Mouse (Mus musculus): ENCODE results near the gene Higd2a. TPM values are rescaled to one million over a fixed set of nuclear protein-coding genes. Genes with fewer than 3 reads are reported as not detected.

The Higd2a gene
- 100 to 1,000 TPM; 202 to 205 TPM for total RNA-seq (2021)

DNA sequence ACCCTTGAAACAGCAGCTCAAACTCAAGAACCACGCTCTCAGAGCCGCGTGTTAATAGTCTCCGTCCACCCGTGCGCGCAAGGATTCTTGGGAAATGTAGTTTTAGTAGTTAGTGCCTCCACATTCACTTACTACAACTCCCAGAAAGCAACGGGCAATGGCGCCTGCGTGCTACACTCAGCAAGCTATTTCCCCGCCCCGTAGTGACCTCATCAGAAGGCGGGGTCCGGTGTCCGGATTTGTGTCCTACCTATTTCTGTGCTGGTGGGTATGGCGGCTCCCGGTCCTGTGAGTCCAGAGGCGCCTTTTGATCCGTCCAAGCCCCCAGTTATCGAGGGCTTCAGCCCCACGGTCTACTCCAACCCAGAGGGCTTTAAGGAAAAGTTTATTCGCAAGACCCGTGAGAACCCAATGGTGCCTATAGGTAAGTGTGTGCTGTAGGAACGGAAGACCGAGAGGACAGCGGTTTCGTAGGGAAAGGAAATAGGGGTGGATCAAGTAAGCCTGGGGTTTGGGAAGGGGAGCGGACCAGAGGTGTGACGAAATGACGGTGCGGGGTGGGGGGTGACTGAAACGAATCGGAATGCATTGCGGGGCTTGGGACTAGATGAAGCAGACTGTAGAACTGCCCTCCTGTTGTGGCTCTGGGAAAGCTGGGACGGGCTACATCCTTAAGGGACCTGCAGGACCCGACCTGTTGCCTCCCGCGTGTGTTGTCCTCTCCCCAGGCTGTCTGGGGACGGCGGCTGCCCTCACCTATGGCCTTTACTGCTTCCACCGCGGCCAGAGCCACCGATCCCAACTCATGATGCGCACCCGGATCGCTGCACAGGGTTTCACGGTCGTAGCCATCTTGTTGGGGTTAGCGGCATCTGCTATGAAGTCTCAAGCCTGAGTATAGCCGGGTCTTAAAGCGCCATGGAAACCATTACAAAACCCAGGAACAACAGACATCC, at the start of gene Higd2a, which contains the start of gene Nop16:
TSS of gene Higd2a (plus strand) at position 212 of the 956 bp plus-strand sequence.
TSS of gene Nop16 (minus strand) at position 95 of the 956 bp plus-strand sequence.
- peak; percentile 94 for DNase-seq (ENCODE audit: low spot score)
- intact Hi-C loops (cut with DNase I), result loop anchor here (2.0 kb wide), 3 partner anchors 17 to 31 kb away; partner anchors contain the start of genes 4833439L19Rik and Faf2

GRCm38 (mm10) chr13:54548036-54548435, 42.0 kb upstream of the Higd2a start:
- DNase-seq (ENCODE audit: low spot score), result no peak
- intact Hi-C loops (cut with DNase I), result no loop called here

DNA sequence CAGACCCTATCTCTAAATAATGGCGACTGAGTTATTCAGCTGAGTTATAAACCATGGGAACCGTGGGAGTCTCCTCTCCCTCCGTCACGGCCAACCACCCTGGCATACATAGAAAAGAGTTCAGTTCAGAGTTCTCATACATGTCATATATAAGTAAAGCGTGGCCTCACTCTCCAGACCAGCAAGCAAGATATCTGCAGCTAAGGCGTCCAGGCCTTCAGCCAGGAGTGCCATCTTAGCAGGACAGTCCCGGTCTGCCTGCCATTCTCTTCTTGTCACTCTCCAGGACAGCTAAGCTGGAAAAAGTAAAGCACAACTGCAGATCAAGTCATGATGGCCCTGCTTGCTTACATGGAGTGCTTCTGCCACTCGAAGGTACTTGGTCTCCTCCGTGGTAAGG, 33.8 kb upstream of the Higd2a start:
- intact Hi-C loops (cut with DNase I), result no loop called here
- DNase-seq (ENCODE audit: low spot score), result no peak

DNA sequence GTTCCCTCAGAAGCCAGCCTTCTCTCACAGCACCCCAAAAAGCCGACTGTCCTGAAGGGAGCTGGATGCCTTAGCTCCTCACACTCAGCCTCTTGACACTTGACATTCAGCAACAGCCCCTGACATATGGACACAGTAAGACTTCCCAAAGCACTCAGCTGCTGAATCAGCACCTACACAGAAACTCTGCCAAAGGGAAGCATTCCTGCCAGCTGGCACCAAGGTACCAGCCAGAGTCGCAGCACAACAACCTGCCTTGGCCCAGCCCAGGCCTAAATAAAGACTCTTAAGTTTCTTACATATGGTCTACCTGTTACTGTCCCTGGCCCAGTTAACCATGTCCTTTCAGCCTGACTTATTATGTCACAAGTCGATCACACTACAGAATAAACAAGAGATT, 33.2 kb upstream of the Higd2a start:
- no peak for DNase-seq (ENCODE audit: low spot score)
- intact Hi-C loops (cut with DNase I), result no loop called here

DNA sequence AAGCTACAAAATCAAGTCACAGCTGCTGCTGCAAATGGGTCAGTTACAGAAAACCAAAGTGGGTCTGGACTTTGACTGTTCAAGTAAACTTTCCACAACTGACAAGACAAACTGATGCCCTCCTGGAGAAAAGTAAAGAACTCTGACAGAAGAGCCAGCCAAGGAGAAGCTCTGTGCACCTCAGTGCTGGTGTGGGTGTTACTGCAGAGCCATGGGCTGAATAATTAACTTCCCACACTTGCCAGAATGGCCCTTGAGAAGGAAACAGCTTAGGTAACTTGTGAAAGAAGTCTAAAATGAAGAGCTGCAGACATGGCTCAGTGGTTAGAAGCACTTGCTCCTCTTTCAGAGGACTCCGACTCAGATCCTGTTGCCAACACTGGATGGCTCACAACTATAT, 32.4 kb upstream of the Higd2a start:
- intact Hi-C loops (cut with DNase I), result no loop called here
- no peak for DNase-seq (ENCODE audit: low spot score)

DNA sequence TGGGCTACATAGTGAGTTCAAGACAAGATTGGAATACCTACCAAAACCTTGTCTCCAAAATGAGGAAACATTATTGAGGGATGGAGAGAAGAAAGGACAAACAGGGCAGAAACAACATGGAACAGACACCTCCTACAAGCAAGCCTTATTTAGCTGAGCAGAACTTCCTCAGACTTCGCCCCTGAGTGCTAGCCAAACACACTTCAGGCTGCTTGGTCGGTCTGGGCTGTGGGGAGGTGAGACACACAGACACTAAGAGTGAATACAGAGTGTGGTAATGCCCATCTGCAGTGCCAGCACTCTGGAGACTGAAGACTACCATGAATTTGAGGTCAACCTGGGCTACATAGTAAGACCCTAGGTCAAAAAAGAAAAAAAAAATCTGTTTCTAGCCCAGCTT, 30.4 kb upstream of the Higd2a start:
- DNase-seq (ENCODE audit: low spot score), result no peak
- intact Hi-C loops (cut with DNase I), result no loop called here

DNA sequence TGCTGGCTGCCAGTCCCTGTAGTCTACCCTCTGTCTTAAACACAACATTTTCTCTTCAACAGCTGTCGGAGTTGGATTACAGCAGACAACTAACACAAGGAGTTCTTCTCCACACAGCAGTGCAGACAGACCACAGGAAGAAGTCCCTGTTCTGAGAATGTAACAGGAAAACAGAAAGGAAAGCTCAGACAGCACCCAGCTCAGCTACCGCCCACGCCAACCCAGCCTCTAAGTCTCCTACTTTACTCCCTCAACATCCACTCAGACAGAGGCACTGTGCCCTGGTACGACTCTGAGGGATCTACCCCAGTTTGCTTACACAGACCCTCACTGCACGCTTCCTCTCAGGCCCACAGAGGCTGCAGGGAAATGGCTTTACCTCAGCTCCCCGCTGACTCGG, 29.4 kb upstream of the Higd2a start:
- DNase-seq (ENCODE audit: low spot score), result no peak
- intact Hi-C loops (cut with DNase I), result no loop called here

GRCm38 (mm10) chr13:54562562-54562961, 27.4 kb upstream of the Higd2a start:
- intact Hi-C loops (cut with DNase I), result no loop called here
- no peak for DNase-seq (ENCODE audit: low spot score)

DNA sequence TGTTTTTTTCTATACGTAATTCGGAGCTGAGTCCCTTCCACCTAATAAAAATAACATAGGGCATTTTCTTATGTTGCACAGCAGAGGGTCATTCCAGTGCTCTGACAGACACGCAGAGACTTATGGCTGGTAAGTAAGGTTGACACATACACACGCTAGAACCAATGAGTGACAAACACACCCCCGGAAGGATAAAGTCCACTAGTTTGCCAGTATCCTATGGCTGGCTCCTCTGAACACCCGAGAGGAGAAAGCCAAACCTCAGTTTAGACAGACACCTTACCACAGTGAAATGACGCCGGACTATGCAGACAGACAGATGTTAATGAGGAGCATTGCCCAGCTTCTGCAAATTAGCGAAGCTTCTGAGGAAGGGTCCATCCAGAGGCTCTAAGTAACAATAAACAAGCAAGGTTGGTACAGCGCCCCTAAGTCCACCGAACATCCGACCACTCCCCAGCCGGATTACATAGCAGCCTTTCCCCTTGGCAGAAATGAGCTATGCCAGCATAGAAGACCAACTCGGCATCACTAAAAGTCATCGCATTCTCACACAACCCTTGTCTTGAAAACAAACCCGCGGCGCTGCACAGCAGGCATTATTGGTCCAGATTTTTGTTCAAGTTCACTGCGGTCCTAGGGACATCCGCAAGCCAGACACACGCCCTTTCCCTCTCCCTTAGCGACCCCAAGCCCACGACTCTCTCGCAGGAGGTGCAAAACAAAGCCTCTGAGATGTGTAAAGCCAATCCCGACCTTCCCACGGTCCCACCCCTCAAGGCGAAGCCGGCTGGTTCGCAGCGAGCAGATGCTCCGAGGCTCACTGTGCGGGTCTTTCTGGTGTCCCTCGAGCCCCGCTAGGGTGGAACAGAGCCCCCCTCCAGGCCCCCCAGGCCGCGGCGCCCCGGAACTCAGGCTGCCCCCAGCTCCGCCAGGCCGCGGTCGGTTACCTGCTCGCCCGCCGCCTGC, 25.5 kb upstream of the Higd2a start:
- DNase-seq (ENCODE audit: low spot score), result no peak
- intact Hi-C loops (cut with DNase I), result loop anchor here (2.0 kb wide), 2 partner anchors 24 to 56 kb away; partner anchors contain the start of gene Faf2

GRCm38 (mm10) chr13:54565201-54565581, 24.8 kb upstream of the Higd2a start, which contains the start of gene 4833439L19Rik:
Gene 4833439L19Rik, minus strand, starts transcription at chr13:54565435.
- peak; percentile 86 for DNase-seq (ENCODE audit: low spot score)
- intact Hi-C loops (cut with DNase I), result loop anchor here (2.0 kb wide), 2 partner anchors 24 to 56 kb away; partner anchors contain the start of gene Faf2

GRCm38 (mm10) chr13:54565594-54566345, 24.2 kb upstream of the Higd2a start:
- intact Hi-C loops (cut with DNase I), result loop anchor here (2.0 kb wide), 2 partner anchors 23 to 55 kb away; partner anchors contain the start of gene Faf2
- DNase-seq (ENCODE audit: low spot score), result no peak

GRCm38 (mm10) chr13:54568380-54568779, 21.6 kb upstream of the Higd2a start:
- intact Hi-C loops (cut with DNase I), result no loop called here
- no peak for DNase-seq (ENCODE audit: low spot score)

GRCm38 (mm10) chr13:54569282-54569681, 20.7 kb upstream of the Higd2a start:
- intact Hi-C loops (cut with DNase I), result no loop called here
- DNase-seq (ENCODE audit: low spot score), result no peak

DNA sequence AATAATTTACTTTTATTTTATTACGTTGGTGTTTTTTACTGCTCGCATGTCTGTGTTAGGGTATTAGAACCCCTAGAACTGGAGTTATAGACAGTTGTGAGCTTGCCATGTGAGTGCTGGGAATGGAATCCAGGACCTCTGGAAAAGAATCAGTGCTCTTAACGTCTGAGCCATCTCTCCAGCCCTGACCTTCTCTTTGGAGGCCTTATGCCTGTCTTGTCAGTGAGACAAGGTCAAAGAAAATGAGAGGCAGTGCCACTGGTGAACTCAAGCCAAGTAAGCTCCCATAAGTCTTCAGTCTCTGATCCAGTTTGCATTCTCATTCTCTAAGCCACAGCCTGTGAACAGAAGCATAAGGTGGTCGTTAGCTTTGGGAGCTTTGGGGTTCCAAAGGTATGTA, 19.3 kb upstream of the Higd2a start:
- no peak for DNase-seq (ENCODE audit: low spot score)
- intact Hi-C loops (cut with DNase I), result no loop called here

- DNase-seq (ENCODE audit: low spot score), result no peak
- intact Hi-C loops (cut with DNase I), result no loop called here
These were observed 18.4 kb upstream of the Higd2a start for GRCm38 (mm10) chr13:54571637-54572036.

DNA sequence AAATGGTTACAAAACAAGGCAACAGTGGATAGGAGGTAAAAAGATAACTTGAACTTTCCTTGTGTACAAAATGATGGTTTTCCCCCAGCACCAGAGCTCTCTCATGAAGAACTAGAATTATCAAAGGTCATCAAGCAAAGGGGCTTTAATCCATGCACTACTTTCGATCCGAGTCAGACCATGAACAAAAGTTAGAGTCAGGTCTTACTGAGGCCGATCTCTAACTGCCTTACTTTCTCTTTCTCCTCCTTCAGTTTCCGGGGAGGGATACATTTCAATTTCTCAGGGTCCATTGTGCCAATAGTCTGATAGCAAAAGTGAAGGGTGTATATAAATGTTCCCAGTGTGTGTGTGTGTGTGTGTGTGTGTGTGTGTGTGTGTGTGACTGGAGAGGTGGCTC, 17.4 kb upstream of the Higd2a start:
- no peak for DNase-seq (ENCODE audit: low spot score)
- intact Hi-C loops (cut with DNase I), result no loop called here

DNA sequence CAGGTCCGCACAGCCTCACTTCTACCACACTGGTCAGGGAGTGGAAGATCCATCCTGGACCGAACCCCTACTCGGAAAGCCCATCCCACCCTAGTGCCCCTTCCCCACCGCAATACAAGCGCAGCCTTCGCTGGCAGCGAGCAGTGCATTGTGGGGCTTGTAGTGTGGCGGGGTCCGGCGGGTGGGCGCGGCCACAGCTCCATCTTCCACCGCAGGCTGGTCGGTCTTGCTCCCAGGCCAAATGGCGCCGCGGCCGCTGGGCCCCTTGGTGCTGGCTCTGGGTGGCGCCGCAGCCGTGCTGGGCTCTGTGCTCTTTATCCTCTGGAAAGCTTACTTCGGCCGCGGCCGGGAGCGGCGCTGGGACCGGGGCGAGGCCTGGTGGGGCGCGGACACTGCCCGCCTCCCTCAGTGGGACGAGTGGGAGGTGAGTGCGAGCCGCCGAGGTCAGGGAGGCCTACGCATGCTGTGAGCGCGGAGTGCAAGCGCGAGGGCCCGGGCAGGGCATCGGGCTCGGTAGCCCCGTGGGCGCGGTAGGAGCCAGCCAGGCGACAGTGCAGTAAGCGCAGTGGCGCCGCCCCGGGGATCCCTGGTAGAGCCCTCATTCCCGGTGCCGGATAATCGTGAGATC, 15.0 kb upstream of the Higd2a start, which contains the start of gene Arl10:
TSS of gene Arl10 (plus strand) at position 162 of the 628 bp plus-strand sequence.
- intact Hi-C loops (cut with DNase I), result loop anchor here (5.0 kb wide), 1 partner anchor 47 kb away; the partner anchor contains the start of gene Faf2
- peak; percentile 61 for DNase-seq (ENCODE audit: low spot score)

DNA sequence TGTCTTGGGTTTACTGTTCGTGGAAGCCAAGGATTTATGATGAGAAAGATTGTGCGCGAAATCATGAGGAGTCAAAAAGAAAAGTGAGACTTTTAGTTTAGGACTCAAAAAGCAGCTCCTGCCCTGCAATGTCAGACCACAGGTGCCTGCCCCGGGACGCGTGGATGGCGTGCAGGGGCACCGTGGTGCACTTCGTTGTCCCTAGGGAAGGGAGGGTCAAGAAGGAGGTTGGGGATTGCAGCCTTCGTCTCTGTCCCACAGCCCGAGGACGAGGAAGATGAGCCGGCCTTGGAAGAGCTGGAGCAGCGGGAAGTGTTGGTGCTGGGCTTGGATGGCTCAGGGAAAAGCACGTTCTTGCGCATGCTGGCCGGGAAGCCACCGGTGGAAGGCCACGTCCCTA, 14.5 kb upstream of the Higd2a start:
- intact Hi-C loops (cut with DNase I), result loop anchor here (5.0 kb wide), 1 partner anchor 47 kb away; the partner anchor contains the start of gene Faf2
- DNase-seq (ENCODE audit: low spot score), result no peak
